Mouse (Mus musculus) MEL (cell line): ENCODE measurements around the gene Oaz1. TPM values are rescaled to one million over a fixed set of nuclear protein-coding genes. Genes with fewer than 3 reads are reported as not detected.

Experiments
- DNase-seq: peaks from one replicate; pipeline ENCODE4 v3.0.0; 2011; ENCODE audit warnings: low read depth, low spot score
- H3K27ac ChIP-seq: 2 replicates; pipeline ENCODE4 v1.5.1; 2012; ENCODE audit warnings: low read depth, mild to moderate bottlenecking, control low read depth, low read length, moderate library complexity; ENCODE audit not compliant: control insufficient read depth
- H3K27me3 ChIP-seq, 2 experiments: fragments of 150-350 bp in 1 of 2; sonication (generic) in 1 of 2; 2 replicates each; pipeline ENCODE4 v1.6.1; 2012; ENCODE audit warnings: low read length in 2 of 2, mild to moderate bottlenecking in 2 of 2, improper control_type of control experiment in 1 of 2, moderate library complexity in 1 of 2; ENCODE audit not compliant: insufficient read depth in 2 of 2, control insufficient read depth in 1 of 2
- H3K36me3 ChIP-seq, 2 experiments: 2 replicates each; pipeline ENCODE4 v1.6.1; 2012 to 2014; ENCODE audit warnings: low read length in 2 of 2, improper control_type of control experiment in 1 of 2, inconsistent platforms in 1 of 2, mild to moderate bottlenecking in 1 of 2; ENCODE audit not compliant: insufficient read depth in 2 of 2, control insufficient read depth in 1 of 2
- H3K4me1 ChIP-seq, 2 experiments: fragments of 150-350 bp in 1 of 2; sonication (generic) in 1 of 2; 2 replicates each; pipeline ENCODE4 v1.6.1; 2012; ENCODE audit warnings: low read length in 2 of 2, improper control_type of control experiment in 1 of 2, mild to moderate bottlenecking in 1 of 2; ENCODE audit not compliant: insufficient read depth in 2 of 2, control insufficient read depth in 1 of 2
- H3K4me3 ChIP-seq, 2 experiments: fragments of 150-350 bp in 1 of 2; sonication (generic) in 1 of 2; 2 replicates each; pipeline ENCODE4 v1.5.1; 2012; ENCODE audit warnings: low read depth in 2 of 2, low read length in 2 of 2, mild to moderate bottlenecking in 2 of 2, moderate library complexity in 2 of 2, control low read depth in 1 of 2, improper control_type of control experiment in 1 of 2; ENCODE audit not compliant: control insufficient read depth in 1 of 2, insufficient read depth in 1 of 2
- H3K79me2 ChIP-seq: 2 replicates; pipeline ENCODE4 v1.6.1; 2012; ENCODE audit warnings: mild to moderate bottlenecking, low read length, moderate library complexity; ENCODE audit not compliant: control insufficient read depth, poor library complexity, insufficient read depth
- H3K9ac ChIP-seq: 2 replicates; pipeline ENCODE4 v1.6.1; 2012; ENCODE audit warnings: low read depth, mild to moderate bottlenecking, control low read depth, low read length, moderate library complexity; ENCODE audit not compliant: control insufficient read depth, poor library complexity, severe bottlenecking
- H3K9me3 ChIP-seq: fragments of 150-350 bp; sonication (generic); replicated peaks from 2 replicates; pipeline ENCODE4 v1.6.1; 2012; ENCODE audit warnings: mild to moderate bottlenecking, low read length, improper control_type of control experiment, moderate library complexity; ENCODE audit not compliant: insufficient read depth
- BHLHE40 ChIP-seq: IDR thresholded peaks from 2 replicates; pipeline ENCODE4 v1.6.1; 2012; ENCODE audit warnings: low read depth, mild to moderate bottlenecking, inconsistent platforms, low read length, improper control_type of control experiment, borderline replicate concordance
- CHD1 ChIP-seq: IDR thresholded peaks from 2 replicates; pipeline ENCODE4 v1.6.1; 2012; ENCODE audit warnings: low read depth, mild to moderate bottlenecking, inconsistent platforms, low read length, improper control_type of control experiment
- E2F4 ChIP-seq: IDR thresholded peaks from 2 replicates; pipeline ENCODE4 v1.6.1; 2011; ENCODE audit warnings: low read depth, low read length, improper control_type of control experiment, borderline replicate concordance
- GABPA ChIP-seq: IDR thresholded peaks from 2 replicates; pipeline ENCODE4 v1.6.1; 2012; ENCODE audit warnings: low read depth, mild to moderate bottlenecking, inconsistent platforms, low read length, improper control_type of control experiment, moderate library complexity
- GATA1 ChIP-seq: IDR thresholded peaks from 2 replicates; pipeline ENCODE4 v1.6.1; 2011; ENCODE audit warnings: low read depth, low read length, improper control_type of control experiment
- HCFC1 ChIP-seq: IDR thresholded peaks from 2 replicates; pipeline ENCODE4 v1.6.1; 2012; ENCODE audit warnings: low read depth, mild to moderate bottlenecking, inconsistent platforms, low read length, improper control_type of control experiment, moderate library complexity
- KAT2A ChIP-seq: conservative IDR thresholded peaks from 2 replicates; pipeline ENCODE4 v1.6.1; 2012; ENCODE audit warnings: low read depth, low read length, improper control_type of control experiment, inconsistent platforms
- MAX ChIP-seq: IDR thresholded peaks from 2 replicates; pipeline ENCODE4 v1.6.1; 2011; ENCODE audit warnings: low read length, improper control_type of control experiment
- MEF2A ChIP-seq: IDR thresholded peaks from 2 replicates; pipeline ENCODE4 v1.6.1; 2014; ENCODE audit warnings: low read depth, mild to moderate bottlenecking, inconsistent platforms, low read length, improper control_type of control experiment; ENCODE audit not compliant: poor library complexity, insufficient replicate concordance, severe bottlenecking; ENCODE audit errors: extremely low read depth
- MXI1 ChIP-seq: IDR thresholded peaks from 2 replicates; pipeline ENCODE4 v1.6.1; 2011; ENCODE audit warnings: mild to moderate bottlenecking, low read depth, low read length, improper control_type of control experiment
- MYC ChIP-seq: IDR thresholded peaks from 2 replicates; pipeline ENCODE4 v1.6.1; 2011; ENCODE audit warnings: low read depth, mild to moderate bottlenecking, low read length, improper control_type of control experiment, moderate library complexity
- NRF1 ChIP-seq: IDR thresholded peaks from 2 replicates; pipeline ENCODE4 v1.6.1; 2014; ENCODE audit warnings: low read depth, mild to moderate bottlenecking, inconsistent platforms, low read length, improper control_type of control experiment, moderate library complexity; ENCODE audit not compliant: poor library complexity, insufficient read depth, severe bottlenecking
- RAD21 ChIP-seq: IDR thresholded peaks from 2 replicates; pipeline ENCODE4 v1.6.1; 2011; ENCODE audit warnings: mild to moderate bottlenecking, low read depth, low read length, improper control_type of control experiment
- SIN3A ChIP-seq: IDR thresholded peaks from 2 replicates; pipeline ENCODE4 v1.6.1; 2012; ENCODE audit warnings: low read length, improper control_type of control experiment, inconsistent platforms
- SMC3 ChIP-seq: IDR thresholded peaks from 2 replicates; pipeline ENCODE4 v1.6.1; 2011; ENCODE audit warnings: low read depth, low read length, improper control_type of control experiment
- TAL1 ChIP-seq: IDR thresholded peaks from 2 replicates; pipeline ENCODE4 v1.6.1; 2012; ENCODE audit warnings: mild to moderate bottlenecking, inconsistent platforms, low read length, moderate library complexity, mixed read lengths
- TBP ChIP-seq: IDR thresholded peaks from 2 replicates; pipeline ENCODE4 v1.8.0; 2011; ENCODE audit warnings: low read depth, low read length, improper control_type of control experiment
- TCF12 ChIP-seq: IDR thresholded peaks from 2 replicates; pipeline ENCODE4 v1.6.1; 2014; ENCODE audit warnings: low read depth, mild to moderate bottlenecking, inconsistent platforms, low read length, improper control_type of control experiment, moderate library complexity
- USF1 ChIP-seq: IDR thresholded peaks from 2 replicates; pipeline ENCODE4 v1.6.1; 2014; ENCODE audit warnings: low read depth, mild to moderate bottlenecking, inconsistent platforms, low read length, improper control_type of control experiment, moderate library complexity
- USF2 ChIP-seq, 2 experiments: IDR thresholded peaks; 2 replicates each; pipeline ENCODE4 v1.6.1; 2011 to 2012; ENCODE audit warnings: improper control_type of control experiment in 2 of 2, low read length in 2 of 2, borderline replicate concordance in 1 of 2, inconsistent platforms in 1 of 2, low read depth in 1 of 2, mild to moderate bottlenecking in 1 of 2; ENCODE audit not compliant: insufficient read depth in 1 of 2
- ZNF384 ChIP-seq: IDR thresholded peaks from 2 replicates; pipeline ENCODE4 v1.6.1; 2012; ENCODE audit warnings: low read depth, mild to moderate bottlenecking, inconsistent platforms, low read length, improper control_type of control experiment
- polyA plus RNA-seq, 2 experiments: library from polyadenylated mRNA; stranded (reverse) in 1 of 2; unstranded in 1 of 2; fragments of >175 nt in 1 of 2; fragments of >200 nt in 1 of 2; gene quantifications; 2 replicates each; pipeline versions ENCODE4 v1.2.1 to v1.2.4; 2012; ENCODE audit warnings: low replicate concordance in 2 of 2, low read depth in 1 of 2; ENCODE audit not compliant: insufficient read length in 2 of 2, insufficient read depth in 1 of 2, missing spikeins in 1 of 2
- total RNA-seq: library from RNA; depleted of rRNA; stranded (reverse); fragments of 300-350 nt; gene quantifications from 2 replicates; pipeline ENCODE4 v1.2.3, GENCODE M21; 2012

Oaz1 gene
- total and polyA plus RNA-seq, 3 experiments: 983 to 1,528 TPM; not detected in 1

DNA sequence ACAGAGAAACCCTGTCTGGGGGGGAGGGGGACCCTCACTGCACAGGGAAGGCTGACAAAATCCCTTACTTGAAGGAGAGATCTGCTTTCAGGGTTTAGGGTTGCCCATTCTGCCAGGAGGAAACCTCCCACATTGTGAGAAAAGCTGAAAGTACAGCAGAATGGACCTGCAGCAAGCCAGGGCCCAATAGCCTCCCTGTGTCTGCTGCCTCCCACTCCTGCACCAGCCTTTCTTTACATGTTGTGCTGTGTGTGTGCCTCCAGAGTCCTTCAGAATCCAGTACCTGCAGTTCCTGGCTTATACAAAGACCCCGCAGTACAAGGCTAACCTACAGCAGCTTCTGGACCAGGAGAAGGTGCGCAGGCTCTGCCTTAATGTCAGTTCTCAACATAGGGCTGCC lies 42.2 kb upstream of the Oaz1 start:
- H3K9me3 ChIP-seq: no peaks in the 10 kb centered on the region
- no peak for DNase-seq
- peaks cover 0 to 13% of the 10 kb centered on the region in 2 experiments; a peak in 1 of 4 replicates for H3K36me3 ChIP-seq
- TF ChIP-seq GATA1 (no peak), MEF2A (no peak), GABPA (no peak), RAD21 (no peak), CHD1 (no peak), TBP (no peak), MAX (no peak), HCFC1 (no peak), USF1 (no peak), ZNF384 (no peak)
- no peaks in the 10 kb centered on the region for H3K4me1 ChIP-seq
- H3K4me3 ChIP-seq: no peak overlapping the region
- H3K9ac ChIP-seq: no peak overlapping the region
- H3K79me2 ChIP-seq: no peaks in the 10 kb centered on the region
- H3K27me3 ChIP-seq: no peaks in the 10 kb centered on the region
- H3K27ac ChIP-seq: no peak overlapping the region

DNA sequence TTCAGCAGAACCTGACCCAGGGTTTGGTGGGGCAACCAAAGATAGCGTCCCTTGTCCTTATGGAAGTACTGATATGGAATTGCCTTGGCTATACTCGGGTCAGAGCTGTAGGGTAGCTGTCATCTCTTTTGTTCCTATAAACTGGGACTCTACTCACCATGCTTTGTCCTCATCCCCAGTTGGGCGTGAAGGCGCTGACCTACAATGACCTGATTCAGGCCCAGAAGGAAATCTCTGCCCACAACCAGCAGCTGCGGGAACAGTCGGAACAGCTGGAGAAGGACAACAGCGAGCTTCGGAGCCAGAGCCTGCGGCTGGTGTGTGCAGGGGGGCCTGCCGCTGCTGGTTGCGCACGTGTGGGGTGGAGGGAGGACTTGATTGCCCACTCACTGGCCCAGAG lies 41.6 kb upstream of the Oaz1 start:
- Histone ChIP-seq H3K4me1 (no peaks in the 10 kb centered on the region), H3K27me3 (no peaks in the 10 kb centered on the region), H3K9me3 (no peaks in the 10 kb centered on the region), H3K27ac (no peak overlapping the region), H3K79me2 (no peaks in the 10 kb centered on the region)
- no peak for DNase-seq
- TF ChIP-seq NRF1 (no peak), KAT2A (no peak), GATA1 (no peak), E2F4 (no peak), SIN3A (no peak), MXI1 (no peak), MYC (no peak), SMC3 (no peak), BHLHE40 (no peak), TCF12 (no peak), TAL1 (no peak), USF2 (IDR thresholded peaks at IDR 0.05; ENCODE audit: borderline replicate concordance in 1 of 2, insufficient read depth in 1 of 2, low read depth in 1 of 2, low read length in 2 of 2) (no peak)
- TF ChIP-seq, all 39 proteins: peak for 0
- Histone ChIP-seq H3K4me3 (no peak overlapping the region), H3K9ac (no peak overlapping the region), H3K36me3 (peaks cover 0 to 13% of the 10 kb centered on the region in 2 experiments; a peak in 1 of 4 replicates)
